Mouse (Mus musculus): ENCODE measurements around the gene Rab3b.

Gene Rab3b

DNA sequence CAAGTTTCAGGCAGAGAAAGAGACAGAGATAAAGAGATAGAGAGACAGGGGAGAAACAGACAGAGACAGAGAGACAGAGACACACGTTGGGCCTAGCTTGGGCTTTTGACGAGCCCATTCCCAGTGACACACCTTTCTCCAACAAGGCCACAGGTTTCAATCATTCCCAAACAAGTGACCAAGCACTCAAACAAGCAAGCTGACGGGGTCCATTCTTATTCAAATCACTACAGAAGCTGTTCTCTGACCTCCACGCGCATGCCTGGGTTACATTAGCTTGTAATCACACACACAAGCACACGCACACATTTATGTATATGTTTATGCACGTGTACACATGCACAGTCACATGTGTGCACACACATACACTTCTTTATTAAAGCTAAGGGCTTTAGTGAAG lies 21.6 kb downstream of the Rab3b start:
- no peak for DNase-seq (ENCODE audit: low spot score)

DNA sequence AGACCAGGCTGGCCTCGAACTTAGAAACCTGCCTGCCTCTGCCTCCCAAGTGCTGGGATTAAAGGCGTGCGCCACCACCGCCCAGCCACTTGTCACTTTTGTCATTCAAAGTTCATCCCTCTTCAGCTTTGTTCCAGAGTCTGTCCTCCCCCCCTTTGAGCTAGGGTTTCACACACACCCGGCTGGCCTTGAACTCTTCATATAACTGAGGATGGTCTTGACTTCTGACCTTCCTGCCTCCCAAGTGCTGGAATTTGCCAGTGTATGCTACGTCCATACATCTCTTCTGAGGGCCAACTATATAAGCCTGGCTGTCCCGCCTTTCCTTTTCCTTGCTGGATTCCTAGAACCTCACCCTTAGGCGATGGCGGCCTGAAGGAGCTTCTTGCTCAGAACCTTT lies 24.0 kb downstream of the Rab3b start:
- DNase-seq (ENCODE audit: low spot score): no peak

- DNase-seq (ENCODE audit: low spot score): no peak
These were observed 24.5 kb downstream of the Rab3b start for GRCm38 (mm10) chr4:108903346-108903745.

DNA sequence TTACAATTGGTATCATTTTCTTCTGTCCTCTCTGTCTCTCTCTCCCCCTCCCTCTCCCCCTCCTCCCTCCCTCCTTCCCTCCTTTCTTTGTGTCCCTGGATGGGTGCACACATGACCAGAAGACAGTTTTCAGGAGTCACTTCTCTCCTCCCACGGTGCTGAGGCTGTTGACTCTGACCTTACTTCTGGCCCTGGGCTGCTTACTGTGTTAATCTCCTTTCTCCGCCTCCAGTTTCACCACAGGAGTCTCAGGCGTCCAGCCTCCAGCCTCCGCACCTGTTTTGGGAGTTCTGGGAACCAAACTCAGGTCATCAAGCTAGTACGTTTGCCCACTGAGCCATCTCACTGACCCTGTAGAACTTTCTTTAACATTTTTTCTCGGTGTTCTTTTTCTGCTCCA lies 25.2 kb downstream of the Rab3b start:
- DNase-seq (ENCODE audit: low spot score): no peak

DNA sequence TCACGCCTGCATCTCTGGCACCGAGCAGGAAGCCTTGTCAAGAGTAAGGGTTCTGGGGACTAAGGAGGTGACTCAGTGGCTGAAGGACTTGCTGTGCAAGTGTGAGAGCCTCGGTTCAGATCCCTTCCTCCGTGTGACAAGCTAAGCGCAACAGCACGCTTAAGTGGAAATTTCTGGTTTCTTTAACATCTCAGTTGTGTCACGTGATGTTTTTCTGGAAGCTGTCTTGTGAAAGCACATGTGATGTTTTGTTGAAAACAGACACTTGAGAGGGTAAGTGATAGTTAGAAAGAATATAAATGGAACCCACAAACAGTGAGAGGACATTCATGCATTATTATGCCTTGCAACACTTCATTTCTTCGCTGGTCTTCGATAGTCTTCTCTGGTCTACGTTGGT lies 25.9 kb downstream of the Rab3b start:
- no peak for DNase-seq (ENCODE audit: low spot score)

- no peak for DNase-seq (ENCODE audit: low spot score)
These were observed 27.0 kb downstream of the Rab3b start for GRCm38 (mm10) chr4:108905859-108906258.

GRCm38 (mm10) chr4:108907475-108907874 lies 28.6 kb downstream of the Rab3b start:
- no peak for DNase-seq (ENCODE audit: low spot score)

- DNase-seq (ENCODE audit: low spot score): no peak
These were observed 31.1 kb downstream of the Rab3b start for GRCm38 (mm10) chr4:108909872-108910425.

DNA sequence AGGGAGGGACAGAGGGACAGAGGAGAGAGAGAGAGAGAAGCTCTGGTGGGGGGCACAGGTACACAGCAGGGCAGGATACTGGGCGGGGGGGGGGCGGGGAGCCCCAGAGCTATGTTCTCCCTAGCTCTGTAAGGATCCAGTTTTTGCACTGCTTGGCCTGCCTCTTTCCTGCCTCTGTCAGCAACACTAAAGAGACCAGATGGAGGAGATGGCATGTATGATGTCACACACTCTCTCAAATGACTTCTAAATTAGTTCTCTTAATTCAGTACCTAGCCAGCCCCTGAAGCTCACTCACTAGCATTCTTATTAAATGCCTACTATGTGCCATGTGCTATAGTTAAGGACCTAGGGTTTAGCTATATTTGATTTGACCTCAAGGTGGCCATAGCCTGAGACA lies 33.0 kb downstream of the Rab3b start:
- DNase-seq (ENCODE audit: low spot score): no peak

DNA sequence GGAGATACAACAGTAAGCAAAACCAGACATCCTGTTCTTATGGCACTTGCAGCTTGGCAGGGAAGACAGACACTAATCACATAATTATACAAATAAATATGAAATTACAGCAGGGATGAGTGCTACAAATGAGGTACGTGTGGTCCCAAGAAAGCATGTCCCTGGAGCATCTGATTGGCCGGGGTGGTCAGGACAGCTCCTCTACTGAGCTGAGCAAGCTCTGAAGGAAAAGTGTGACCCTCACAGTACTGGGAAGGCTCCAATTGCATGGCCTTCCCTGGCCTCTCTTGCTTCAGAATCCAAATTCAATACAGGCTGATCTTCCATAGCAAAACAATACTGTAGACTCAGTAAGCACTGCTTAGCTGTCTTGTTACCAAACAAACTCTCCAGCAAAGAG lies 34.3 kb downstream of the Rab3b start:
- no peak for DNase-seq (ENCODE audit: low spot score)

DNA sequence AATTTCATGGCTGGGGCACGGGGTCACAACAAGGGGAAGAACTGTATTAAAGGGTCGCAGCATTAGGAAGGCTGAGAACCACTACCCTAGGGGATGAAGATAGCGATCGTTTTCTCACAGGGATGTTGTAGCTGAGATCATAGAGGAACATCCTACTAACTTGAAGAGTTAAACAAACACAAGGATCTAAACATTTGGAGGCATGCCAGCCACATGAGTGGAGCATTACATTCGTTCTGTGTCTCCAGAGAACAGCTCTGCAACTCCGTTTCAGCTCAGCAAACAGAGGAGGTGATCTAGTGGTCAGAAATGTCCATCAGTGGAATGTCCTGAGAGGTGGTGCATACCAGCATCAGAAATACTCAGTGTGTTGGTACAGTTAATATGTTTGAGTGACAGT lies 35.5 kb downstream of the Rab3b start:
- no peak for DNase-seq (ENCODE audit: low spot score)

DNA sequence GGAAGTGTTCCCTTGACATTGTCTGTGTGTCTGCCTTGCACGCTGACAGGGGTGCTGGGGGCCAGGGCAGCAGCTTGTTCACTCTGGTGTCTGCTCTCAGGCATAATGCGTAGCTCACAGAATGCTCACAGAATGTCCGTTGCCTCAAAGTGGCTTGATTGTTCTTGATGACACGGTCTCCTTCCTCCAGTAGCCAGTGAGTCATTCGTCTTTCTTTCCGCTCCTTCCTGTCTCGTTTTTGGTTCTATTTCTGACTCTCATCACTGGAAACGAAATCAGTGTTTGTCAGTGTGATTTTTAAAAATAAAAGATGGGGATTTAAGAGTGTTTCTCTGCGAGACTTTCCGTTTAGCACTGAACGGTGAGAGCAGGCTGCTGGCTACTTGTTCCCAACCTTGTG lies 36.2 kb downstream of the Rab3b start:
- no peak for DNase-seq (ENCODE audit: low spot score)

- no peak for DNase-seq (ENCODE audit: low spot score)
These were observed 38.8 kb downstream of the Rab3b start for GRCm38 (mm10) chr4:108917654-108918053.

GRCm38 (mm10) chr4:108927945-108928344 lies 49.1 kb downstream of the Rab3b start:
- peak; percentile 16 for DNase-seq (ENCODE audit: low spot score)

GRCm38 (mm10) chr4:108933163-108933562 lies 54.3 kb downstream of the Rab3b start:
- no peak for DNase-seq (ENCODE audit: low spot score)

GRCm38 (mm10) chr4:108934856-108935255 lies 56.0 kb downstream of the Rab3b start:
- no peak for DNase-seq (ENCODE audit: low spot score)

DNA sequence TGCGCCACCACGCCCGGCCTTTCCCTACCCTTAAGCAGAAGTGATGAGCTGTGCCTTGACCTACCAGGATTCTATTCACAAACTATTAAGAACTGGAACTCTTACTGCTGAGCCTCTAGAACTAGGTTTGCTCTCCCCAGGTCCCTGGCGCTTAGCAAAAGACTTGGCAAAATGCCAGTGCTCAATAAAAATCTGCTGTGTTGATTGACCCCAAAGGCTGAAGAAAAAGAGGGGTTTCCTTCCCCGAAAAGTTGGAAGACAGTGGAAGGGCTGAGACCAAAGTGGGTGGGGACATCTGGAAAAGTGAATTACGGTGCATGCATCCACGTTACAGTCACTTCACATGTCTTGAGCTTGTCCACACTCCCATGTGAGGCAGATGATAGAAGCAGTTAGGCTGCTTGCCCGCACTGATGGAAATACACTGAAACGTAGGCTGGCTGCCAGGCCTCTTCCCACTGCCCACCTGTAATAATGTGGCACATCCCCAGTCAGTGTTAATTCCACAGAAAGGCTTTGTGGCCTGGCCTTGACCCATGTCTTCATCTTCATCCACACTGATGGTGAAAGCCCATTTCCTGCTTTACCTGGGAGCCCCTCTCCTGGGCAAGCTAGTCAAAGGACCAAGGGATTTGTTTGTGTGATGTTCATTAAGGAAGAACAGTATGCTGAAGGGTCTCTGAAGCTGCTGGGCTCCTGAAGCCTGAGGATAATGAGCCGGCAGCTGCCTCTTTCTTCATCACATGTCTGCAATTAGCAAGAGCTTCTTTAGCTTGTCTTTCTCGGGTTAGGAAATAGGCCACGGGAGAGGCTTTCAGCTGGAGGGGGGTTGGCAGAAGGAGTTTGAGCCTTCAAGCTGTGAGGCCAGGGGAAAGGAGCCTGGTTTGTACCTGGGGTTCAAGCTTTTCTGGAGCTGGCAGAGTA lies 59.2 kb downstream of the Rab3b start:
- no peak for DNase-seq (ENCODE audit: low spot score)

- no peak for DNase-seq (ENCODE audit: low spot score)
These were observed 62.0 kb downstream of the Rab3b start for GRCm38 (mm10) chr4:108940681-108941473.

DNA sequence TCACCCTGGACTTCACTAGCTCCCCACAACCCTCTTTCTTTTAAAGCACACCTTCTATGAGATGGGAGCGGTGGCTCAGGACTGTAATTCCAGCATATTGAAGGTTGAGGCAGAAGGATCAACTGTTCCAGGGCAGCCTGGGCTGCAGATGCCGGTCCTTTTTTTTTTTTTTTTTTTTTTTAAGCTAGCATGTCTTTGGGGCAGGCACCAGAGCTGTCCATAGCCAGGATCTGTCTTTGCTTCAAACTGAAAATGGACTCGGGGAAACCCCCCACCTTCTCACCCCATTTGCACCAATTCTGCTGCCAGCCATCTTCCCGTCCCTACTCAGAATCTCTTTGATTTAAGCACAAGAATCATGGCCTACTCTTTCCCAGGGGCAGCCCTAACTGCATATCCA lies 63.3 kb downstream of the Rab3b start:
- no peak for DNase-seq (ENCODE audit: low spot score)

DNA sequence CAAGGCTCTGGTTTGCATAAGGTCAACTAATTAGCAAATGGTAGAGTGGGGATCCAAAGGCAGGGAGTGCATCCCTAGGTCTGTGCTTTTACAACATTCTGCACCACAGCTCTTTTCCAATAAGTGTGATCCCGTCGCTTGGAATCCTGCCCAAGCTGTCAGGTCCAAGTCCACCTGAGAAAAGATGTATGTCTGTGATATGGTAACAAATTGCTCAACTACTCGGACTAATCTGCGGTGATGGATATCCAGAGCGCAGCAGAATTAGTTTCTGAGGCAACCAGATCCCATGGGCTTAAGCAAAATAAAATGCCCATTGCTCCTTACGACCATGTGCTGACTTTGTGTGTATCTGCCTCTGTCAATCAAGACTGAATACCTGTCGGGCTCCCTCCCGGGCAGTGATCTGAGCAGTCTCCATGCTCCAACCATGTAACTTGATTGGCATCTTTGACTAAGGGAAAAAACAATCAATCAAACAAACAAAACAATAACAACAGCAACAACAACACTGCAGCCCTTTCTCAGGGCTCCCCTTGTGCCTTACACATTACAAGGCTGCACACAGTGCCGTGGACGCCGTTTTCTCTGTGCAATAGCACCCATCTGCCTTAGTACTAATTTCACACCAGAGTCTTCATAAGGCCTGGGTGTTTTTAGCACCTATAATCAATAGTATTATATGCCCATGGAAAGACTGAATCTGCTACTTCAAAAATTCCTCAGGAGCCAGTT lies 64.3 kb downstream of the Rab3b start:
- DNase-seq (ENCODE audit: low spot score): no peak

DNA sequence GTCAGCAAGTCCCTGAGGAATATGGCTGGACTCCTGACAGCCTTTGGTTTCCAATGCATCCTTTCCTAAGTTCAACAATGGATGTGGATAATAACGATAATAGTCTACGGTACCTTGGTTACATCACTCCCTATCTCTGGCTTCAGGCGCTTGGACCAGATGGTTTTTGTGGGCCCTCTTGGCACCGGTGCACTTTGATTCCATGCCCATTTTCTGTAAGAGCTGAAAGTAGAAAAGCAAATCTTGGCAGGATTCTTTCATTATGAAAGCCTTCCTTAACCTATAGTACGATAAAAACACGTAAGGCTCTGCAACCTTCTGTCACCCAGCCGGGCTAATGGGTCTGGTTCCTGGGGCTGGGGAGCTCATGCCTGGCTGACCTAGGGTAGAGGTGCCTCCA lies 70.3 kb downstream of the Rab3b start:
- DNase-seq (ENCODE audit: low spot score): no peak

- no peak for DNase-seq (ENCODE audit: low spot score)
These were observed 71.3 kb downstream of the Rab3b start for GRCm38 (mm10) chr4:108950201-108950600.

Measured in c-Kit-positive CD71-positive TER-119-positive erythroid progenitor cells, embryonic 14.5 days (primary cell).